Mouse (Mus musculus): ENCODE data around the gene Rec114. TPM values are rescaled to one million over a fixed set of nuclear protein-coding genes. Genes with fewer than 3 reads are reported as not detected.

Gene Rec114
- polyA plus RNA-seq, 1 experiment from 2014 or later, result 1.6 TPM

GRCm38 (mm10) chr9:58649265-58649626 is 94.5 kb downstream of the Rec114 start:
- Histone ChIP-seq H3K9ac (replicated peaks; ENCODE audit: low read depth, low read length) (no peak overlapping the region), H3K4me2 (ENCODE audit: low read length) (no peak overlapping the region), H3K9me3 (ENCODE audit: control insufficient read depth, low read length) (no peaks in the 10 kb centered on the region), H3K4me3 (replicated peaks; ENCODE audit: low read length) (no peak overlapping the region), H3K4me1 (replicated peaks; ENCODE audit: control insufficient read depth, insufficient read depth, low read length) (no peaks in the 10 kb centered on the region; the same call in 1 of the 2 replicates), H3K36me3 (ENCODE audit: control insufficient read depth, insufficient read depth) (peaks cover 4% of the 10 kb centered on the region), H3K27ac (ENCODE audit: low read length) (no peak overlapping the region), H3K27me3 (replicated peaks; ENCODE audit: control insufficient read depth, insufficient read depth, low read length) (no peaks in the 10 kb centered on the region)
- no peak for ATAC-seq
- 51% methylated on average over 4 of the region's 4 CpGs for WGBS

DNA sequence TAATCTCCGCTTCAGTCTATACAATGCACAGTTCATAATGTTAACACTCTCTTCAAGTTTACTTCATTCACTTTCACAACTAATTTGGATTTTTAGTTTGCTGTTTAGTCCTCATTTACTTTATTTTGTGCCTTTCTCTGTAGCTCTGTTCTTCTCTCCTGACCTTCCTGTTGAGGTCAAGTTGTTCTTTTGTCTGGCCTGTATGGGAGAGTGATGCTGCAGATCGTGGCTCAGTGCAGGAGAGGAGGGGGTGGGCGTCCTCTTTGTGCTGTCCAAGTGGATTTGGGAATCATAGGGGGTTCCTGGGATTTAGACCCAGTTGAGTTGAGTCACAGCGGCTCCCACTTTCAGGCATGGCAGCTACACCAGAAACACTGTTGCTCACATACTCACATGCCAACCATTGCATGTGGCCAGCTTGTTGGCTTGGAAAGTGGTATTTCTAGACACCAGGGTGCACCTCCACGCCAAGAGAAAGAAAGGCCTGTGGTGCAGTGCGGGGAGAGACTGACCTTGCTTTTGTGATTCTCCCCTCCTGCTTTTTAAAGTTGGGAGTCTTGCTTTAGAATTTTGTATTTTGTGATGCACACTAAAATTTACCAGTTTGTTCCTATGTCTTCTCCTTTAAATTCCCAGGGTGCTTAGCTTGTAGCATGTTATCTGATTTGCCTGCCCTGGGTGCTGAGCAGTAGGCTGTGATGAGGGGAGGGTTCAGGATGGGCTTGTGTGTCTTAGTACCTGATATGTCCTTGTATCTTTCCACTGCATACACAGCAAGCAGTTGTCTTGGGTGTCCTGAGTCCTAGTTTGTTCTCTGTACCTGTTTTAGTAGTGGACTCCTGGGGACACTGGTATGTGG is 95.1 kb downstream of the Rec114 start:
- no peaks in the 10 kb centered on the region for H3K9me3 ChIP-seq (ENCODE audit: control insufficient read depth, low read length)
- peaks cover 4% of the 10 kb centered on the region for H3K36me3 ChIP-seq (ENCODE audit: control insufficient read depth, insufficient read depth)
- H3K4me1 ChIP-seq (replicated peaks; ENCODE audit: control insufficient read depth, insufficient read depth, low read length), result no peaks in the 10 kb centered on the region; the same call in 1 of the 2 replicates
- ATAC-seq, result no peak
- H3K9ac ChIP-seq (replicated peaks; ENCODE audit: low read depth, low read length), result no peak overlapping the region
- H3K27me3 ChIP-seq (replicated peaks; ENCODE audit: control insufficient read depth, insufficient read depth, low read length), result no peaks in the 10 kb centered on the region
- 47% methylated on average over 6 of the region's 6 CpGs for WGBS
- no peak overlapping the region for H3K27ac ChIP-seq (ENCODE audit: low read length)
- no peak overlapping the region for H3K4me2 ChIP-seq (ENCODE audit: low read length)
- H3K4me3 ChIP-seq (replicated peaks; ENCODE audit: low read length), result no peak overlapping the region

DNA sequence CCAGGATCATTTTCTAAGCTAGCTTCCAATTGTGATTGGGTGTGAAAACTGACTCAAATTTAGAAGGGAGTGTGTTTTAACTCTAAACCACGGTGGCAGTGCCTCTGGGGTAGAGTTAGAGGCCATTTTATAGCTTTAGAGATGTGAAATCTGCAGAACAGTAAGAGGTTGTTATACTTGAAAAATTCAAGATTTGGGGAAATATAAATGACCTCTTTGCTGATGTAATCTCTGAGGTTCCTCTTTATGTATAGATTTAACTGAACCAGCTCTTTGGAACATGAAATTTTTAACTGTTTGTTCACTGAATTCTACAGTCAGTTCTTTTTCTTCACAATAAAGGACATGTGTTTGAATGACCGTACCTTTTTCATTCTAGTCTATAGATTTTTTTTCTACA is 113.3 kb downstream of the Rec114 start:
- no peak for ATAC-seq
- Histone ChIP-seq H3K4me3 (replicated peaks; ENCODE audit: low read length) (no peak overlapping the region), H3K4me2 (ENCODE audit: low read length) (no peak overlapping the region), H3K27me3 (replicated peaks; ENCODE audit: control insufficient read depth, insufficient read depth, low read length) (no peaks in the 10 kb centered on the region), H3K27ac (ENCODE audit: low read length) (no peak overlapping the region), H3K9me3 (ENCODE audit: control insufficient read depth, low read length) (no peaks in the 10 kb centered on the region), H3K4me1 (replicated peaks; ENCODE audit: control insufficient read depth, insufficient read depth, low read length) (no peaks in the 10 kb centered on the region), H3K9ac (replicated peaks; ENCODE audit: low read depth, low read length) (no peak overlapping the region), H3K36me3 (ENCODE audit: control insufficient read depth, insufficient read depth) (peaks cover 3% of the 10 kb centered on the region; the same call in 1 of the 2 replicates)
- 80% methylated on average over 2 of the region's 2 CpGs for WGBS

GRCm38 (mm10) chr9:58627197-58627596 is 116.6 kb downstream of the Rec114 start:
- Histone ChIP-seq H3K4me2 (ENCODE audit: low read length) (no peak overlapping the region), H3K4me1 (replicated peaks; ENCODE audit: control insufficient read depth, insufficient read depth, low read length) (no peaks in the 10 kb centered on the region), H3K27me3 (replicated peaks; ENCODE audit: control insufficient read depth, insufficient read depth, low read length) (no peaks in the 10 kb centered on the region), H3K4me3 (replicated peaks; ENCODE audit: low read length) (no peak overlapping the region), H3K9me3 (ENCODE audit: control insufficient read depth, low read length) (no peaks in the 10 kb centered on the region), H3K36me3 (ENCODE audit: control insufficient read depth, insufficient read depth) (peaks cover 3% of the 10 kb centered on the region; the same call in 1 of the 2 replicates), H3K27ac (ENCODE audit: low read length) (no peak overlapping the region), H3K9ac (replicated peaks; ENCODE audit: low read depth, low read length) (no peak overlapping the region)
- no peak for ATAC-seq
- whole genome bisulfite sequencing, result 78% methylated on average over 2 of the region's 2 CpGs

DNA sequence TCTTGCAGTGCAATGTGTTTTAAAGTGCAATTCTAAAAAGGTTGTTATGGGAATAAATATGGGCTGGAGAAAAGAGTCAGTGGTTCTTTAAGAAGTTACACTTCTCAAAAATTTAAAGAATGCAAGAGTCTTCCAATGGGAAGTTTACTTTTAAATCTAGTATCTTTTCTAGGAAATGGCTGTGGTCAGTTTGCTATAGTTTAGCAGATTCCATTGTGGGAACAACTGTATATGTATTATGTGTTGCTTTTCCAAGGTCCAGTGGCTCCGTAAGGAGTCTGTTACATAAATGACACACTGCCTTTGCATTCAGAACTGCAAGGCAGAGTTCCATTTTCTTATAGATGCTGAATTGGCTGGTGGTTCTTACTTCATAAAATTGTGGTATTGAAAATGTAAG is 120.8 kb downstream of the Rec114 start:
- Histone ChIP-seq H3K4me1 (replicated peaks; ENCODE audit: control insufficient read depth, insufficient read depth, low read length) (no peaks in the 10 kb centered on the region), H3K9ac (replicated peaks; ENCODE audit: low read depth, low read length) (no peak overlapping the region), H3K4me3 (replicated peaks; ENCODE audit: low read length) (no peak overlapping the region), H3K4me2 (ENCODE audit: low read length) (no peak overlapping the region), H3K9me3 (ENCODE audit: control insufficient read depth, low read length) (no peaks in the 10 kb centered on the region), H3K27me3 (replicated peaks; ENCODE audit: control insufficient read depth, insufficient read depth, low read length) (no peaks in the 10 kb centered on the region), H3K27ac (ENCODE audit: low read length) (no peak overlapping the region), H3K36me3 (ENCODE audit: control insufficient read depth, insufficient read depth) (no peaks in the 10 kb centered on the region)
- ATAC-seq, result no peak
- whole genome bisulfite sequencing, result 83% methylated on average over 1 of the region's 1 CpGs

DNA sequence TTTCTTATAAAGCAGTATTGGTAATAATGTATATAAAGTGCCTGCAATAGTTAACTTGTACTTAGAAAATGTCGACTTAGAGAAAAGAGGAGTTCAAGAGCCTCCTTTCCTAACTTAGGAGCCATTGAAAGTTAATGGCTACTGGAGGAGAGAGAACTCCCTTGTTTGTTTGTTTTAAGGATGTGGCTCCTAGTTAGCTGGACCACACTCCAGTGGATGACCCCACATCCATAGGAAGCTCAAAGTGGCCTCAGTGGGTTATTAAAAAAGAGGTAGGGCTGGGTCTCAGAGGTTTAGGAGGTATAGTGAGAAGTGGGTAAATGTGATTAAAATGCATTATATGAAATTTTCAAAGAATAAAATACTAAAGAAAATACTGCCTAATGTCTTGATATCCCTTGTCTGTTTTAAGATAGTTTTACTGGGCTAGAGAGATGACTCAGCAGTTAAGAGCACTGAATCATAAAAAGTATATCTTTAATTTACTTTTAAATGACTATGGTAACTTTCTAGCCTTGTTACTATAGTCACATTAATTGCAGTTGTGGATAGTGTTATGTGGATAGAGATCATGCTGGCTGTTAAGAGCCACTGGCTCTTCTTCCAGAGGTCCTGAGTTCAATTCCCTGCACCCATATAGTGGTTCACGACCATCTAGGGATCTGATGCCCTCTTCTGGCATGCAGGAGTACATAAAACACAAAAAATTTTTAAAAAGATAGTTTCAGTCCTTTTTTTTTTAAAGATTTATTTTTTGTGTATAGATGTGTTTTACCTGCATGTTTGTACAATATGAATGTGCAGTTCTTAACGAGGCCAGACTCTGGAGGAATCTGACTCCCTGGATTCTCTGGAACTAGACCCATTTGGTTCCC is 128.5 kb downstream of the Rec114 start:
- ATAC-seq, result no peak

GRCm38 (mm10) chr9:58613790-58614189 is 130.0 kb downstream of the Rec114 start:
- Histone ChIP-seq H3K9me3 (ENCODE audit: control insufficient read depth, low read length) (no peaks in the 10 kb centered on the region; the same call in 1 of the 2 replicates), H3K9ac (replicated peaks; ENCODE audit: low read depth, low read length) (no peak overlapping the region), H3K4me1 (replicated peaks; ENCODE audit: control insufficient read depth, insufficient read depth, low read length) (peaks cover 5% of the 10 kb centered on the region), H3K27ac (ENCODE audit: low read length) (no peak overlapping the region), H3K27me3 (replicated peaks; ENCODE audit: control insufficient read depth, insufficient read depth, low read length) (no peaks in the 10 kb centered on the region), H3K36me3 (ENCODE audit: control insufficient read depth, insufficient read depth) (no peaks in the 10 kb centered on the region), H3K4me3 (replicated peaks; ENCODE audit: low read length) (no peak overlapping the region), H3K4me2 (ENCODE audit: low read length) (no peak overlapping the region)
- 71% methylated on average over 1 of the region's 1 CpGs for WGBS
- no peak for ATAC-seq

More for the DNA sequence above, 128.5 kb downstream of the Rec114 start:
- Histone ChIP-seq H3K4me1 (replicated peaks; ENCODE audit: control insufficient read depth, insufficient read depth, low read length) (peaks cover 5% of the 10 kb centered on the region), H3K4me2 (ENCODE audit: low read length) (no peak overlapping the region), H3K27ac (ENCODE audit: low read length) (no peak overlapping the region), H3K9me3 (ENCODE audit: control insufficient read depth, low read length) (no peaks in the 10 kb centered on the region; the same call in 1 of the 2 replicates), H3K4me3 (replicated peaks; ENCODE audit: low read length) (no peak overlapping the region), H3K27me3 (replicated peaks; ENCODE audit: control insufficient read depth, insufficient read depth, low read length) (no peaks in the 10 kb centered on the region), H3K9ac (replicated peaks; ENCODE audit: low read depth, low read length) (no peak overlapping the region), H3K36me3 (ENCODE audit: control insufficient read depth, insufficient read depth) (no peaks in the 10 kb centered on the region)
- WGBS, result 83% methylated on average over 3 of the region's 3 CpGs
